Mouse (Mus musculus) liver, embryonic 16.5 days (tissue): ENCODE measurements around the gene Atp8a2. TPM values are rescaled to one million over a fixed set of nuclear protein-coding genes. Genes with fewer than 3 reads are reported as not detected.
"Not testable (repeated sequence)": the region's sequence is repeated elsewhere in the genome, so short reads cannot be mapped to it uniquely, and the experiment has no call there.

ENCODE experiments used
- ATAC-seq: fragments of 200-750 bp; cut with Nextera tagmentation; 2 replicates; pipeline ENCODE4 v1.8.0; 2017; ENCODE audit warnings: low read depth, mild to moderate bottlenecking, moderate number of reproducible peaks, moderate library complexity
- H3K27ac ChIP-seq: fragments of 300-500 bp; sonication (generic); 2 replicates; pipeline ENCODE4 v1.5.1; 2014; ENCODE audit warnings: mild to moderate bottlenecking, low read length
- H3K27me3 ChIP-seq: fragments of 300-500 bp; sonication (generic); 2 replicates; pipeline ENCODE4 v1.6.1; 2014; ENCODE audit warnings: low read depth, low read length, mixed read lengths; ENCODE audit not compliant: control insufficient read depth, insufficient read depth
- H3K36me3 ChIP-seq: fragments of 300-500 bp; sonication (generic); 2 replicates; pipeline ENCODE4 v1.6.1; 2014; ENCODE audit warnings: mild to moderate bottlenecking; ENCODE audit not compliant: control insufficient read depth, insufficient read depth
- H3K4me1 ChIP-seq: fragments of 300-500 bp; sonication (generic); 2 replicates; pipeline ENCODE4 v1.6.1; 2014; ENCODE audit warnings: low read depth, low read length, mixed read lengths; ENCODE audit not compliant: control insufficient read depth
- H3K4me2 ChIP-seq: fragments of 300-500 bp; sonication (generic); 2 replicates; pipeline ENCODE4 v1.6.1; 2014; ENCODE audit warnings: low read depth, low read length, mixed read lengths
- H3K4me3 ChIP-seq: fragments of 300-500 bp; sonication (generic); 2 replicates; pipeline ENCODE4 v1.5.1; 2014; ENCODE audit warnings: low read depth, mild to moderate bottlenecking, low read length
- H3K9ac ChIP-seq: fragments of 300-500 bp; sonication (generic); 2 replicates; pipeline ENCODE4 v1.6.1; 2014; ENCODE audit warnings: low read depth, low read length
- H3K9me3 ChIP-seq: fragments of 300-500 bp; sonication (generic); replicated peaks from 2 replicates; pipeline ENCODE4 v1.6.1; 2016; ENCODE audit warnings: low read length; ENCODE audit not compliant: control insufficient read depth
- WGBS: fragments of 180-500 bp; shearing (Covaris S2); extraction: QIAGEN DNeasy Blood & Tissue Kit; methylation state at CpG from one replicate; pipeline ENCODE4 v1.1.7; 2014; ENCODE audit not compliant: insufficient replicate concordance; 5-methylcytosine and 5-hydroxymethylcytosine counted together
- polyA plus RNA-seq: library from polyadenylated mRNA; unstranded; fragments of >200 nt; fragmentation: Nextera tagmentation; extraction: Ambion mirVana; gene quantifications from 2 replicates; pipeline ENCODE4 v1.2.1, GENCODE M21; 2015

The Atp8a2 gene
- polyA plus RNA-seq, 1 experiment from 2014 or later: 5.3 TPM

GRCm38 (mm10) chr14:59723163-59723562, 473.8 kb downstream of the Atp8a2 start:
- Histone ChIP-seq H3K9me3 (no peaks in the 10 kb centered on the region), H3K27ac (no peak overlapping the region), H3K9ac (no peak overlapping the region), H3K4me1 (no peaks in the 10 kb centered on the region), H3K27me3 (no peaks in the 10 kb centered on the region), H3K4me2 (no peak overlapping the region), H3K36me3 (no peaks in the 10 kb centered on the region), H3K4me3 (no peak overlapping the region)
- ATAC-seq: no peak
- WGBS: 78% methylated on average over 2 of the region's 2 CpGs

GRCm38 (mm10) chr14:59721957-59722356, 475.0 kb downstream of the Atp8a2 start:
- Histone ChIP-seq H3K4me2 (no peak overlapping the region), H3K27me3 (no peaks in the 10 kb centered on the region), H3K4me1 (no peaks in the 10 kb centered on the region), H3K4me3 (no peak overlapping the region), H3K36me3 (no peaks in the 10 kb centered on the region), H3K9ac (no peak overlapping the region), H3K27ac (no peak overlapping the region), H3K9me3 (no peaks in the 10 kb centered on the region)
- 57% methylated on average over 4 of the region's 4 CpGs for WGBS
- no peak for ATAC-seq

GRCm38 (mm10) chr14:59721356-59721755, 475.6 kb downstream of the Atp8a2 start:
- H3K9me3 ChIP-seq: no peaks in the 10 kb centered on the region
- no peak overlapping the region for H3K4me3 ChIP-seq
- H3K4me1 ChIP-seq: no peaks in the 10 kb centered on the region
- H3K36me3 ChIP-seq: no peaks in the 10 kb centered on the region
- no peak overlapping the region for H3K27ac ChIP-seq
- no peak for ATAC-seq
- WGBS: 81% methylated on average over 3 of the region's 3 CpGs
- H3K4me2 ChIP-seq: no peak overlapping the region
- no peak overlapping the region for H3K9ac ChIP-seq
- H3K27me3 ChIP-seq: no peaks in the 10 kb centered on the region

GRCm38 (mm10) chr14:59720386-59720785, 476.6 kb downstream of the Atp8a2 start:
- Histone ChIP-seq H3K36me3 (no peaks in the 10 kb centered on the region), H3K9me3 (no peaks in the 10 kb centered on the region), H3K27ac (no peak overlapping the region), H3K4me3 (no peak overlapping the region), H3K9ac (no peak overlapping the region), H3K4me1 (no peaks in the 10 kb centered on the region), H3K4me2 (no peak overlapping the region), H3K27me3 (no peaks in the 10 kb centered on the region)
- no peak for ATAC-seq
- WGBS: 62% methylated on average over 4 of the region's 4 CpGs

GRCm38 (mm10) chr14:59716443-59717085, 480.4 kb downstream of the Atp8a2 start:
- not testable (repeated sequence) for H3K4me1 ChIP-seq, H3K4me3 ChIP-seq, H3K27me3 ChIP-seq, H3K27ac ChIP-seq, H3K36me3 ChIP-seq, H3K4me2 ChIP-seq, H3K9ac ChIP-seq, H3K9me3 ChIP-seq, ATAC-seq
- WGBS: 65% methylated on average over 3 of the region's 3 CpGs

- no peak overlapping the region for H3K9ac ChIP-seq
- H3K4me2 ChIP-seq: no peak overlapping the region
- no peak overlapping the region for H3K4me3 ChIP-seq
- no peaks in the 10 kb centered on the region for H3K4me1 ChIP-seq
- 40% methylated on average over 13 of the region's 13 CpGs for WGBS
- no peak for ATAC-seq
- H3K27me3 ChIP-seq: no peaks in the 10 kb centered on the region
- H3K27ac ChIP-seq: no peak overlapping the region
- H3K36me3 ChIP-seq: no peaks in the 10 kb centered on the region
- H3K9me3 ChIP-seq: no peaks in the 10 kb centered on the region
Observed at GRCm38 (mm10) chr14:59715695-59716442, 481.1 kb downstream of the Atp8a2 start.

- no peaks in the 10 kb centered on the region for H3K4me1 ChIP-seq
- H3K9me3 ChIP-seq: no peaks in the 10 kb centered on the region
- H3K36me3 ChIP-seq: no peaks in the 10 kb centered on the region
- no peak overlapping the region for H3K9ac ChIP-seq
- no peak overlapping the region for H3K27ac ChIP-seq
- no peaks in the 10 kb centered on the region for H3K27me3 ChIP-seq
- no peak overlapping the region for H3K4me2 ChIP-seq
- 54% methylated on average over 3 of the region's 3 CpGs for WGBS
- ATAC-seq: no peak
- H3K4me3 ChIP-seq: no peak overlapping the region
Observed at GRCm38 (mm10) chr14:59709505-59710335, 487.3 kb downstream of the Atp8a2 start.

GRCm38 (mm10) chr14:59708009-59708408, 489.0 kb downstream of the Atp8a2 start:
- H3K27me3 ChIP-seq: no peaks in the 10 kb centered on the region
- H3K27ac ChIP-seq: no peak overlapping the region
- H3K36me3 ChIP-seq: no peaks in the 10 kb centered on the region
- H3K4me1 ChIP-seq: no peaks in the 10 kb centered on the region
- WGBS: 67% methylated on average over 7 of the region's 7 CpGs
- H3K9me3 ChIP-seq: no peaks in the 10 kb centered on the region
- no peak overlapping the region for H3K4me3 ChIP-seq
- no peak for ATAC-seq
- no peak overlapping the region for H3K9ac ChIP-seq
- H3K4me2 ChIP-seq: no peak overlapping the region
